Mouse (Mus musculus) forebrain, embryonic 13.5 days (tissue): Measurements from ENCODE around the gene Tmem206. TPM values are rescaled to one million over a fixed set of nuclear protein-coding genes. Genes with fewer than 3 reads are reported as not detected.

Experiments
- ATAC-seq: fragments of 200-750 bp; cut with Nextera tagmentation; 2 replicates; pipeline ENCODE4 v1.8.0; 2017
- H3K27ac ChIP-seq: fragments of 300-500 bp; sonication (generic); 2 replicates; pipeline ENCODE4 v1.5.1; 2015; ENCODE audit warnings: inconsistent platforms, mild to moderate bottlenecking, moderate library complexity
- H3K27me3 ChIP-seq: fragments of 300-500 bp; sonication (generic); 2 replicates; pipeline ENCODE4 v1.6.1; 2015; ENCODE audit warnings: mild to moderate bottlenecking, inconsistent platforms
- H3K36me3 ChIP-seq: fragments of 300-500 bp; sonication (generic); 2 replicates; pipeline ENCODE4 v1.6.1; 2015; ENCODE audit warnings: mild to moderate bottlenecking, inconsistent platforms; ENCODE audit not compliant: poor library complexity, severe bottlenecking
- H3K4me1 ChIP-seq: fragments of 300-500 bp; sonication (generic); 2 replicates; pipeline ENCODE4 v1.6.1; 2015; ENCODE audit warnings: inconsistent platforms
- H3K4me2 ChIP-seq: fragments of 300-500 bp; sonication (generic); 2 replicates; pipeline ENCODE4 v1.6.1; 2015; ENCODE audit warnings: inconsistent platforms, mild to moderate bottlenecking, moderate library complexity
- H3K4me3 ChIP-seq: fragments of 300-500 bp; sonication (generic); 2 replicates; pipeline ENCODE4 v1.5.1; 2015; ENCODE audit warnings: mild to moderate bottlenecking, inconsistent platforms
- H3K9ac ChIP-seq: fragments of 300-500 bp; sonication (generic); 2 replicates; pipeline ENCODE4 v1.6.1; 2015; ENCODE audit warnings: mild to moderate bottlenecking, inconsistent platforms
- H3K9me3 ChIP-seq: fragments of 300-500 bp; sonication (generic); replicated peaks from 2 replicates; pipeline ENCODE4 v1.6.1; 2016; ENCODE audit warnings: inconsistent platforms
- WGBS: fragments of 180-500 bp; shearing (Covaris S2); methylation state at CpG from one replicate; pipeline ENCODE4 v1.1.7; 2015; 5-methylcytosine and 5-hydroxymethylcytosine counted together
- polyA plus RNA-seq: library from polyadenylated mRNA; unstranded; fragments of >200 nt; fragmentation: Nextera tagmentation; extraction: Ambion mirVana; gene quantifications from 2 replicates; pipeline ENCODE4 v1.2.1, GENCODE M21; 2015

The Tmem206 gene
- polyA plus RNA-seq, result 41.3 and 43.9 TPM in 2 replicates

GRCm38 (mm10) chr1:191325726-191326232 lies at the start of gene Tmem206:
TSS of gene Tmem206 (plus strand) at chr1:191325912.
- Histone ChIP-seq H3K4me2 (peak within 1 kb of the TSS; percentile 88), H3K36me3 (peaks cover 6% of the 10 kb centered on the region; the same call in 1 of the 2 replicates), H3K27ac (peak within 1 kb of the TSS; percentile 79), H3K9me3 (no peaks in the 10 kb centered on the region), H3K27me3 (peaks cover 3% of the 10 kb centered on the region; the same call in 1 of the 2 replicates), H3K4me3 (peak within 1 kb of the TSS; percentile 87), H3K9ac (peak within 1 kb of the TSS; percentile 88), H3K4me1 (peaks cover 28% of the 10 kb centered on the region)
- under 1% methylated on average over 41 of the region's 42 CpGs for WGBS
- peak; percentile 97 for ATAC-seq

GRCm38 (mm10) chr1:191276181-191276580 lies 49.5 kb upstream of the Tmem206 start:
- no peaks in the 10 kb centered on the region for H3K4me1 ChIP-seq
- H3K4me2 ChIP-seq, result no peak overlapping the region
- H3K4me3 ChIP-seq, result no peak overlapping the region
- H3K9ac ChIP-seq, result no peak overlapping the region
- no peak overlapping the region for H3K27ac ChIP-seq
- ATAC-seq, result no peak
- no peaks in the 10 kb centered on the region for H3K9me3 ChIP-seq
- H3K36me3 ChIP-seq, result no peaks in the 10 kb centered on the region
- WGBS, result 97% methylated on average over 7 of the region's 7 CpGs
- H3K27me3 ChIP-seq, result no peaks in the 10 kb centered on the region

DNA sequence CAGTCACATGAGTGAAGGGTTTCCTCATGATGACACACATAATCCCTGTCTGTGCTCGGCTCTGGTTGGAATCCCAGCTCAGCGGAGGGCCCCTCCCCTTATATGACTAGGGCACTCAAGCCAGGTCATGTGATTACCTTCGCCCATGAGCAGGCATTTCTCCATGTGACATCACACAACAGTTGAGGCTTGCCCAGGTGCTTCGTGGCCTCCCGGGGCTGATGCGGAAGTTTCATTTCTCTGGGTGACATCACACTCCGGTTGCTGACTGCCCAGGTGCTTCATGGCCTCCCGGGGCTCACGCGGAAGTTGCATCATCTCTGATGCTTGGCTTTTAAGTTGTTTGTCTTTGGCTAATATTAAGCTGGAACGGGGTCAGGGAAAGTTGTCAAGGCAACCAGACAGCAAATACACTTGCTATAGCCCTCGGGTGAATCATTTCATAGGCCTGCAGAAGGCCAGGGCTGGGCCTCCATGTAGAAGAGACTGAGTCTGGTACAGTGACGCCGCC lies 48.1 kb upstream of the Tmem206 start:
- no peak for ATAC-seq
- Histone ChIP-seq H3K27ac (no peak overlapping the region), H3K36me3 (no peaks in the 10 kb centered on the region), H3K4me2 (no peak overlapping the region), H3K4me3 (no peak overlapping the region), H3K27me3 (no peaks in the 10 kb centered on the region), H3K4me1 (no peaks in the 10 kb centered on the region), H3K9ac (no peak overlapping the region), H3K9me3 (no peaks in the 10 kb centered on the region)
- WGBS, result 83% methylated on average over 14 of the region's 14 CpGs

GRCm38 (mm10) chr1:191278324-191278723 lies 47.4 kb upstream of the Tmem206 start:
- Histone ChIP-seq H3K36me3 (no peaks in the 10 kb centered on the region), H3K27ac (no peak overlapping the region), H3K4me1 (no peaks in the 10 kb centered on the region), H3K4me3 (no peak overlapping the region), H3K27me3 (no peaks in the 10 kb centered on the region), H3K9ac (no peak overlapping the region), H3K9me3 (no peaks in the 10 kb centered on the region), H3K4me2 (no peak overlapping the region)
- ATAC-seq, result no peak
- 82% methylated on average over 4 of the region's 4 CpGs for WGBS

GRCm38 (mm10) chr1:191281171-191281570 lies 44.5 kb upstream of the Tmem206 start:
- no peaks in the 10 kb centered on the region for H3K9me3 ChIP-seq
- no peak overlapping the region for H3K4me2 ChIP-seq
- H3K27ac ChIP-seq, result no peak overlapping the region
- 45% methylated on average over 7 of the region's 7 CpGs for WGBS
- no peak overlapping the region for H3K9ac ChIP-seq
- H3K4me3 ChIP-seq, result no peak overlapping the region
- ATAC-seq, result no peak
- no peaks in the 10 kb centered on the region for H3K4me1 ChIP-seq
- H3K36me3 ChIP-seq, result no peaks in the 10 kb centered on the region
- H3K27me3 ChIP-seq, result no peaks in the 10 kb centered on the region

DNA sequence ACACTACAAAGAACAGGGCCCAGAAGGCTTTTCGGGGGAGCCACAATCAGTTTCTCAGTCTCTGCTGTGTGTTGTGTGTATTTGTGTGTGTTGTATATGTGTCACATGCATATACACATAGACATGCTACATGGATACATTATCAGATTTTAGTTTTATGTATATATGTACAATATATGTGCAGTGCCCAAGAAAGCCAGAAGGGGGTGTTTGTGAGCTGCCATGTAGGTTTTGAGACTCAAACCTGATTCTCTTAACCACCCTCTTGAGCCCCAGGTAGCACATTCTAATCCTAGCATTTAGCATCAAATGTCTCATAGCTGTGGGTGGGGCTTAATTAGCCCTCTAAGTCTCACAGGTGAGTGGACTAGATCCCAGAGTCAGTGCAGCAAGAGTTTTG lies 43.4 kb upstream of the Tmem206 start:
- no peak for ATAC-seq
- Histone ChIP-seq H3K4me2 (no peak overlapping the region), H3K27me3 (no peaks in the 10 kb centered on the region), H3K9me3 (no peaks in the 10 kb centered on the region), H3K27ac (no peak overlapping the region), H3K4me3 (no peak overlapping the region), H3K9ac (no peak overlapping the region), H3K36me3 (no peaks in the 10 kb centered on the region), H3K4me1 (no peaks in the 10 kb centered on the region)
- WGBS, result 94% methylated on average over 1 of the region's 1 CpGs

DNA sequence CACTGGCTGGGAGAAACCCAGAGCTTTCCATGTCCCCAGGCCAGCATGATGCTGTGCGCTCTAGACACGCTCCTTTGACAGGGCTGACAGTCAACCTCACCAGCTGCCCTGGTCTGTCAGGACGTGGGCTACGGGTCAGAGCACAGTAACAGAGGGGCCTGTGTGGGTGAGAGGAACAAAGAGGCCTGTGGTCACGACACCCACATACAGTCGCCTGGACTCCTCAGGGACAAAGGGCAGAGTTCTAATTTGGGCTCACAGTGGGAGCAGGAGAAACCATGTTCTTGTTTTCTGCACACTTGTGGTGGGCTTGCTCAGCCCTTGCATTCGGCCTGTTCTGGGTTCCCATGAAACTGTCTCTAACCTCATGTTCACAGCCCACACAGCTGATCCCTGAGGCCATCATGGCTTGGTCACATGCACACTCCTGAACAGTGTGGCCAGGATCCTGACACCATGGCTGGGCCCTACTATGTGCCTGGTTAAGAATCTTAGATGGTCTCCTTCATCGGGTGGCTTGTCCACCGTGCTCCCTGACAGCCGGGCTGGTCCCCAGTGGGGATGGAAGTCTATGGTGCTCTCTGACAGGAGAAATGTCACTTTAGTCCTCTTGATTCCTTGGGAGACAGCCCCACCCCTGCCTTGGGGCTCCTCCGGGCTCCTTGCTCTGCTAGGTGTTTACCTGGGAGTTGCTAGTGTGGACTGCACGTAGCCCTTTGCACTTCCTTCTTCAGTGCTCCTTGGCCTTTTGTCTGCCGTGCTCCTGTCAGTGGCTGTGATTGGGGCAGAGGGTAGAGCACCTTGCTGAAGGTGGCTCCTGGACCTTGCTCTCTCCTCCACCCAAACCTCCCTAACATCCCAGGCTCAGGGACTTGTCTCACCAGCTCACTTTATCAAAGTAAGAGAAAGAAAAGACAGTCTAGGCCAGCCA lies 42.3 kb upstream of the Tmem206 start:
- ATAC-seq, result no peak
- WGBS, result 85% methylated on average over 13 of the region's 13 CpGs
- H3K9ac ChIP-seq, result no peak overlapping the region

DNA sequence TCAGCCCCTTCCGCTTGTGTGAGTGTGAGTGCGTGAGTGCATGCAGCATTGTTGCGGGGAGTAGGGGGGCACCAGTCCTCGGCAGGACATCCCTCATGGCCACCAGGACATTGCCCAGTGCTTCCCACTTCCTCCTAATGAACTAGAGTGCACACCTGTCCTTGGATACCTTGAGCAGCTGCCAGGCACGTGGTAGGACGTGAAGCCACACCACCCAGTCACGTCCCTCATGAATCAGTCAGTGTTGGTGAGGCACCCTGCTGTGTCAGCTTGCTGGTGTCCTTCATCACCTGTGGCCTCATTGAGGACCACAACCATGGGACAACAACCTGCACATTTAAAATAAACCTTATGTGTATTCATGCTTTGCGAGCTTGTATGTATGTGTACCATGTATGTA lies 41.2 kb upstream of the Tmem206 start:
- Histone ChIP-seq H3K36me3 (no peaks in the 10 kb centered on the region), H3K27ac (no peak overlapping the region), H3K4me2 (no peak overlapping the region), H3K9me3 (no peaks in the 10 kb centered on the region), H3K9ac (no peak overlapping the region), H3K4me3 (no peak overlapping the region), H3K27me3 (no peaks in the 10 kb centered on the region), H3K4me1 (no peaks in the 10 kb centered on the region)
- ATAC-seq, result no peak
- 90% methylated on average over 8 of the region's 8 CpGs for WGBS

More for the DNA sequence above, 42.3 kb upstream of the Tmem206 start:
- no peaks in the 10 kb centered on the region for H3K36me3 ChIP-seq
- no peaks in the 10 kb centered on the region for H3K9me3 ChIP-seq
- no peak overlapping the region for H3K4me3 ChIP-seq
- H3K27me3 ChIP-seq, result no peaks in the 10 kb centered on the region
- H3K4me1 ChIP-seq, result no peaks in the 10 kb centered on the region
- no peak overlapping the region for H3K4me2 ChIP-seq
- H3K27ac ChIP-seq, result no peak overlapping the region

DNA sequence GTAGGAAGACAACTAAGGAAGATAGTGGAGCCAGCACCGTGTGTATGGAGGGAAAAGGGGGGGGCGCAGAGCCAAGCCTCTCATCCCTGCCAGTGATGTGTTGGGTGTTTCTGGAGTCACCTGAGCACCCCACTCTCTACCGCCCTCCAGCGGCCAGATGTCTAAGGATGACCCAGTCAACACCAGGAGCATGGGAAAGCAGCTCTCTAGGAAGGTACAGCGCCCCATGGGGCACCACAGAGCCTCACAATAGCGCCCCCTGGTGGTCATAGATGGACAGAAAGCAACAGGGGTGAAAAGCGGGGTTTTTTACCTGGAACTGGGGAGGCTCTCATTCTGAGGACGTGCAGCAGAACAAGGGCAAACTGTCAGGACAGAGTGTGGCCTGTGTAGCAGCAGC lies 37.0 kb upstream of the Tmem206 start:
- no peak overlapping the region for H3K9ac ChIP-seq
- H3K4me1 ChIP-seq, result no peaks in the 10 kb centered on the region
- 34% methylated on average over 8 of the region's 8 CpGs for WGBS
- no peak overlapping the region for H3K4me3 ChIP-seq
- H3K36me3 ChIP-seq, result no peaks in the 10 kb centered on the region
- H3K27me3 ChIP-seq, result no peaks in the 10 kb centered on the region
- H3K27ac ChIP-seq, result no peak overlapping the region
- H3K9me3 ChIP-seq, result no peaks in the 10 kb centered on the region
- H3K4me2 ChIP-seq, result no peak overlapping the region
- ATAC-seq, result no peak

DNA sequence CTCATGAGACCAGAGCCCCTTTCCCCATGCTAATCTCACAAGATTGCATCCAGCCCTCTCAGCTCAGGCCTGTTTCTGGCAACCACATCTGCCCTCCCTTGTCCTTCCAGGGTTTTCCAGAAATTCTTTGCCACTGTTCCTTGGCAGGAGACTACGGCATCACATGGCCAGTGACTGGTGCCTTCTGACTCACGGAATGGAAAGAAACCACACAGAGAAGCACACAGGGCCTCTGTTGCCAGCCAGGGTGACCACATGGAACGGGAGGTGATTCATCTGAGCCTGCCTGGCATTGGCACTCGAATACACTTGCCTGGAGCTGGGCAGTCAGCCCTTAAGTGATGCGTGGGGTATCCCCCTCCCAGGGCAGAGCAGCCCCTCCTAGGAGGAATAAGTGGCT lies 33.4 kb upstream of the Tmem206 start:
- Histone ChIP-seq H3K4me3 (no peak overlapping the region), H3K4me1 (no peaks in the 10 kb centered on the region), H3K36me3 (no peaks in the 10 kb centered on the region), H3K27me3 (no peaks in the 10 kb centered on the region), H3K9ac (no peak overlapping the region), H3K27ac (no peak overlapping the region), H3K9me3 (no peaks in the 10 kb centered on the region), H3K4me2 (no peak overlapping the region)
- 78% methylated on average over 5 of the region's 5 CpGs for WGBS
- ATAC-seq, result no peak

DNA sequence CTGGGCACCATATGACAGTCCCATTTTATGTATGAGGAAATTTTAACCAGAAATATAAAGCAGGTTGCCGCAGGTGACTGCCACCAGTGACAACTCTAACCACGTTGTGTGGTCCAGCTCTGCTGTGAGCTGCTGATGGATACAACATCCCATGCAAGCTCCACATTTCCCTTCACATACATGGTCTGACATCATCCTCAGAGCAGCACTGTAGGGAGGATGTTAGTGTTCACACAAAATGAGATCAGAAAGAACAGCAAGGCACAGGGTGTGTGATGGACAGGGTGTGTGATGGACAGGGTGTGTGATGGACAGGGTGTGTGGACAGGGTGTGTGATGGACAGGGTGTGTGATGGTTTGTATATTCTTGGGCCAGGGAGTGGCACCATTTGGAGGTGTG lies 32.7 kb upstream of the Tmem206 start:
- no peaks in the 10 kb centered on the region for H3K36me3 ChIP-seq
- no peak overlapping the region for H3K4me2 ChIP-seq
- H3K27me3 ChIP-seq, result no peaks in the 10 kb centered on the region
- no peaks in the 10 kb centered on the region for H3K4me1 ChIP-seq
- no peak overlapping the region for H3K27ac ChIP-seq
- H3K9me3 ChIP-seq, result no peaks in the 10 kb centered on the region
- no peak for ATAC-seq
- H3K4me3 ChIP-seq, result no peak overlapping the region
- H3K9ac ChIP-seq, result no peak overlapping the region
- 84% methylated on average over 2 of the region's 2 CpGs for WGBS

GRCm38 (mm10) chr1:191293996-191294795 lies 31.5 kb upstream of the Tmem206 start:
- Histone ChIP-seq H3K9ac (no peak overlapping the region), H3K36me3 (no peaks in the 10 kb centered on the region), H3K4me1 (no peaks in the 10 kb centered on the region), H3K27ac (no peak overlapping the region), H3K9me3 (no peaks in the 10 kb centered on the region), H3K4me2 (no peak overlapping the region), H3K27me3 (no peaks in the 10 kb centered on the region), H3K4me3 (no peak overlapping the region)
- no peak for ATAC-seq
- WGBS, result 76% methylated on average over 9 of the region's 9 CpGs
